Mouse (Mus musculus) MEL (cell line): ENCODE data around the gene Otop1.

ENCODE experiments used
- CHD2 ChIP-seq: IDR thresholded peaks from 2 replicates; pipeline ENCODE4 v1.6.1; 2011; ENCODE audit warnings: low read length, improper control_type of control experiment
- CTCF ChIP-seq, 3 experiments: IDR thresholded peaks in 2 of 3; conservative IDR thresholded peaks in 1 of 3; 2 replicates each; pipeline ENCODE4 v1.5.1; 2011 to 2012; ENCODE audit warnings: low read length in 3 of 3, low read depth in 2 of 3, mild to moderate bottlenecking in 2 of 3, improper control_type of control experiment in 1 of 3, inconsistent platforms in 1 of 3, mixed read lengths in 1 of 3, moderate library complexity in 1 of 3; ENCODE audit not compliant: control insufficient read depth in 1 of 3, insufficient read depth in 1 of 3, poor library complexity in 1 of 3, severe bottlenecking in 1 of 3
- GABPA ChIP-seq: IDR thresholded peaks from 2 replicates; pipeline ENCODE4 v1.6.1; 2012; ENCODE audit warnings: low read depth, mild to moderate bottlenecking, inconsistent platforms, low read length, improper control_type of control experiment, moderate library complexity
- HCFC1 ChIP-seq: IDR thresholded peaks from 2 replicates; pipeline ENCODE4 v1.6.1; 2012; ENCODE audit warnings: low read depth, mild to moderate bottlenecking, inconsistent platforms, low read length, improper control_type of control experiment, moderate library complexity
- KAT2A ChIP-seq: conservative IDR thresholded peaks from 2 replicates; pipeline ENCODE4 v1.6.1; 2012; ENCODE audit warnings: low read depth, low read length, improper control_type of control experiment, inconsistent platforms
- POLR2A ChIP-seq, 2 experiments: IDR thresholded peaks; 2 replicates each; pipeline ENCODE4 v1.6.1; 2011 to 2012; ENCODE audit warnings: low read length in 2 of 2, mild to moderate bottlenecking in 2 of 2, control low read depth in 1 of 2, improper control_type of control experiment in 1 of 2, low read depth in 1 of 2, moderate library complexity in 1 of 2; ENCODE audit not compliant: control insufficient read depth in 1 of 2, insufficient read depth in 1 of 2, poor library complexity in 1 of 2
- POLR2AphosphoS5 ChIP-seq: IDR thresholded peaks from 2 replicates; pipeline ENCODE4 v1.6.1; 2012; ENCODE audit warnings: low read depth, borderline replicate concordance, mild to moderate bottlenecking, inconsistent platforms, low read length, moderate library complexity, mixed read lengths
- TAL1 ChIP-seq: IDR thresholded peaks from 2 replicates; pipeline ENCODE4 v1.6.1; 2012; ENCODE audit warnings: mild to moderate bottlenecking, inconsistent platforms, low read length, moderate library complexity, mixed read lengths

- no peak for TF ChIP-seq GABPA
- no peak for TF ChIP-seq TAL1
- no peak for TF ChIP-seq KAT2A
- no peak for TF ChIP-seq HCFC1
- TF ChIP-seq CTCF (IDR thresholded peaks at IDR 0.05 in 2 of 3, conservative IDR thresholded peaks at IDR 0.05 in 1 of 3; ENCODE audit: control insufficient read depth in 1 of 3, insufficient read depth in 1 of 3, low read depth in 2 of 3, low read length in 3 of 3, poor library complexity in 1 of 3, severe bottlenecking in 1 of 3), result no peak
- TF ChIP-seq CHD2, result no peak
- no peak for TF ChIP-seq POLR2AphosphoS5
- no peak for TF ChIP-seq POLR2A (IDR thresholded peaks at IDR 0.05; ENCODE audit: control insufficient read depth in 1 of 2, insufficient read depth in 1 of 2, low read depth in 1 of 2, low read length in 2 of 2, poor library complexity in 1 of 2)
Measured at GRCm38 (mm10) chr5:38318966-38319786, 43.4 kb downstream of the Otop1 start, which contains the start of gene Drd5.
